Mouse (Mus musculus) testis, adult 2 months (tissue): ENCODE measurements at regions not wholly inside any gene's neighbourhood (a gene's known extent, or its start where the extent isn't known, plus 50 kb on each side); places are given as distances from the start of the nearest gene placed in this dataset.

Source experiments
- CTCF ChIP-seq: fragments of 200-500 bp; IDR thresholded peaks from 2 replicates; pipeline ENCODE4 v1.5.1; 2012; ENCODE audit warnings: low read depth, mild to moderate bottlenecking, inconsistent platforms, low read length, moderate library complexity; ENCODE audit not compliant: control insufficient read depth, insufficient read depth, insufficient replicate concordance
- POLR2A ChIP-seq: fragments of 200-500 bp; IDR thresholded peaks from 2 replicates; pipeline ENCODE4 v1.6.1; 2012; ENCODE audit warnings: low read depth, mild to moderate bottlenecking, inconsistent platforms, low read length, moderate library complexity; ENCODE audit not compliant: control insufficient read depth

DNA sequence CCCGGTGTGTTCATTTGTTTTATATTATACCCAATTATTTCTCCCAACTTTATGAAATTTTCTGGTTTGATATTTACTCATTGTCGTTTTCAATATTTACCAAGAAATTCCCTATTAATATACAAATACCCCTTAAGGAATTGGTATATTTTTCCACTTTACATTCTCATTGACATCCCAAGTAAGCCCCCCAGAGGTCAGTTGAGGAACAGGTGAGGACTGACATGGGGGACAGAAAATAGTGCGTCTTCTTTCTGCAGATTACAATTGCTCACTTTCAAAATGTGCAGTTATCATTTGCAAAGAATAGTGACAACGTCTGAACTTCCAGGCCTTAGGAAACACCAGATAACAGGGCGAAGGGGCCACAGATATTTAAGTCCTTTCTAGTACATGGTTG, 2073.8 kb upstream of the Tenm3 start:
- TF ChIP-seq CTCF (no peak), POLR2A (no peak)
